Mouse (Mus musculus) gastrocnemius, postnatal 4 days (tissue): ENCODE data around the gene Tmem123. TPM values are rescaled to one million over a fixed set of nuclear protein-coding genes. Genes with fewer than 3 reads are reported as not detected.
A peak's percentile ranks its signal among the peaks of the same experiment; 100 is the strongest.

Experiments
- DNase-seq, 2 experiments: peaks; one replicate each; pipeline ENCODE4 v3.0.0; 2021 to 2022; ENCODE audit warnings: low spot score in 2 of 2, mixed read lengths in 2 of 2
- long read RNA-seq, 2 experiments: library from polyadenylated mRNA; stranded (forward); transcript quantifications; one replicate each; pipeline ENCODE4 v2.0.0; 2021
- total RNA-seq, 2 experiments: library from RNA; stranded (reverse); gene quantifications; 2 replicates each; pipeline ENCODE4 v1.2.3; 2021

The Tmem123 gene
- 10 to 100 TPM; 50.8 to 54.9 TPM for total RNA-seq
- long read RNA-seq, experiment 1, transcript Tmem123-201 (5 exons, 2,907 nt), result major isoform, 100 of 106 reads
- long read RNA-seq, experiment 1, partial matches to known transcripts, result 5 of 106 reads
- long read RNA-seq, experiment 1, other reads (novel, unspliced or antisense), result 1 of 106 reads
- long read RNA-seq, experiment 2, transcript Tmem123-201 (5 exons, 2,907 nt), result major isoform, 100 of 106 reads
- long read RNA-seq, experiment 2, partial matches to known transcripts, result 2 of 106 reads
- long read RNA-seq, experiment 2, other reads (novel, unspliced or antisense), result 4 of 106 reads

GRCm38 (mm10) chr9:7763614-7764300 lies at the start of gene Tmem123:
TSS of gene Tmem123 (plus strand) at chr9:7764041.
- peak; percentile 97 to 99 for DNase-seq

- no peak for DNase-seq
Measured at GRCm38 (mm10) chr9:7714062-7714907, 49.6 kb upstream of the Tmem123 start.

- no peak for DNase-seq
Measured at GRCm38 (mm10) chr9:7714908-7715175, 49.0 kb upstream of the Tmem123 start.

GRCm38 (mm10) chr9:7721543-7721942 lies 42.3 kb upstream of the Tmem123 start:
- no peak for DNase-seq

- DNase-seq, result no peak
Measured at GRCm38 (mm10) chr9:7728997-7729396, 34.8 kb upstream of the Tmem123 start.

- no peak for DNase-seq
Measured at GRCm38 (mm10) chr9:7742696-7743095, 21.1 kb upstream of the Tmem123 start.

- DNase-seq, result no peak
Measured at GRCm38 (mm10) chr9:7744156-7744555, 19.7 kb upstream of the Tmem123 start.

- no peak for DNase-seq
Measured at GRCm38 (mm10) chr9:7748881-7749280, 15.0 kb upstream of the Tmem123 start.

GRCm38 (mm10) chr9:7749537-7749936 lies 14.3 kb upstream of the Tmem123 start:
- no peak for DNase-seq

GRCm38 (mm10) chr9:7755889-7756423 lies 7.9 kb upstream of the Tmem123 start:
- DNase-seq, result no peak

GRCm38 (mm10) chr9:7761906-7762455 lies 1.9 kb upstream of the Tmem123 start:
- DNase-seq, result no peak

GRCm38 (mm10) chr9:7762741-7763140 lies 1.1 kb upstream of the Tmem123 start:
- DNase-seq, result no peak

- DNase-seq, result no peak
Measured at GRCm38 (mm10) chr9:7764463-7764871, 626 bp downstream of the Tmem123 start.

- no peak for DNase-seq
Measured at GRCm38 (mm10) chr9:7765236-7765635, 1.4 kb downstream of the Tmem123 start.

- no peak for DNase-seq
Measured at GRCm38 (mm10) chr9:7766582-7766981, 2.7 kb downstream of the Tmem123 start.

- DNase-seq, result no peak
Measured at GRCm38 (mm10) chr9:7767526-7767925, 3.7 kb downstream of the Tmem123 start.

GRCm38 (mm10) chr9:7769081-7769480 lies 5.2 kb downstream of the Tmem123 start:
- DNase-seq, result no peak

- DNase-seq, result no peak
Measured at GRCm38 (mm10) chr9:7769491-7769890, 5.7 kb downstream of the Tmem123 start.

GRCm38 (mm10) chr9:7772361-7772760 lies 8.5 kb downstream of the Tmem123 start:
- DNase-seq, result no peak

- no peak for DNase-seq
Measured at GRCm38 (mm10) chr9:7772773-7773454, 9.1 kb downstream of the Tmem123 start.

- DNase-seq, result no peak
Measured at GRCm38 (mm10) chr9:7773686-7774085, 9.8 kb downstream of the Tmem123 start.
